Mouse (Mus musculus): Measurements from ENCODE around the gene Mief1.

GRCm38 (mm10) chr15:80208446-80208845, 25.4 kb upstream of the Mief1 start:
- TF ChIP-seq CTCF (IDR thresholded peaks at IDR 0.05; ENCODE audit: borderline replicate concordance, extremely low read depth, insufficient read depth, insufficient read length) (no peak), POLR2A (IDR thresholded peaks at IDR 0.05; ENCODE audit: borderline replicate concordance, extremely low read depth, insufficient read depth, insufficient read length, poor library complexity, severe bottlenecking) (no peak)
